Mouse (Mus musculus) monocyte, adult 2 months (primary cell): ENCODE results near the gene Srp14.

Source experiments
- DNase-seq, 2 experiments: peaks; one replicate each; pipeline ENCODE4 v3.0.0; 2022; ENCODE audit warnings: low spot score in 2 of 2, low read depth in 1 of 2

Srp14 gene

DNA sequence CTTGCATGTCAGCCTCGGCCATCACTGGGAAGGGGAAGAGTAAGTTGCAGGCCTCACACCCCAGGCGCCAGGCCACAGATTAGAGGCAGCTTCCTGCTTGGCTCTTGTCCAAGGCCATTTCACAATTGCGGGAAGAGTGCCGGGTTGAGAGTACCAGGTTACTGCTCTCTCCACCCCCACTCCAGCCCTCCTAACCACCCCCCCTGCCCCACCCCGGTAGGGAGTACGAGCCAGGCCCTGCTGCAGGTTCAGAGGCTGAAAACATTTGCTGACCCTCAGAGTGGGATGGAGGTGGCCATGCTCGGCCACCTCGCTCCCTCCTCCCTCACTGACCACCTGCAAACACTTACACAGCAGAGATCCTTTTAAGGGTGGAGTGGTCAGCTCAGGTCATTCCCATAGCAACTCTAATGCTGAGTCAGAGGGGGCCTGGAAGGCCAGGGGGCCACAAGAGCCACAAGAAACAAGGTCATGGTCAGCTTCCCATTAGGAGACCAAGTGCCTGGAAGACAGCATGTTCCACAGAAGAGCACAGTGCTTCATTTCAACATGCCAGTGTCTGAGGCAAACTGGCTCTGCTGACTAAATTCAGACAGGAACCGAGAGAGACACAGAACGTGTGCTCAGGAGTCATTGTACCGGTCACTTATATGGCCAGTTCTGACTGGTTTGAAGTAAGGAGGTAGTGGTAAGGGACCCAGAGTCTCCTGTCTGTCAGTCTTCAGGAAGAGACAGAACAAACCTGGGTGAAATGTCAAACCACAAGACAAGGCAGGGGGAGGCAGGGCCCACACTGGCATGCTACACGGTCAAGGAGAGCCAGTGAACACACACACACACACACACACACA lies 11.0 kb upstream of the Srp14 start:
- DNase-seq = peak; percentile 27 to 41

GRCm38 (mm10) chr2:118487806-118488205 lies 8.3 kb upstream of the Srp14 start:
- DNase-seq = no peak

- DNase-seq = peak; percentile 48 to 70
Measured at GRCm38 (mm10) chr2:118486933-118487332, 7.4 kb upstream of the Srp14 start.

- no peak for DNase-seq
Measured at GRCm38 (mm10) chr2:118485415-118485814, 5.9 kb upstream of the Srp14 start.

GRCm38 (mm10) chr2:118484386-118484898 lies 4.9 kb upstream of the Srp14 start:
- no peak for DNase-seq

DNA sequence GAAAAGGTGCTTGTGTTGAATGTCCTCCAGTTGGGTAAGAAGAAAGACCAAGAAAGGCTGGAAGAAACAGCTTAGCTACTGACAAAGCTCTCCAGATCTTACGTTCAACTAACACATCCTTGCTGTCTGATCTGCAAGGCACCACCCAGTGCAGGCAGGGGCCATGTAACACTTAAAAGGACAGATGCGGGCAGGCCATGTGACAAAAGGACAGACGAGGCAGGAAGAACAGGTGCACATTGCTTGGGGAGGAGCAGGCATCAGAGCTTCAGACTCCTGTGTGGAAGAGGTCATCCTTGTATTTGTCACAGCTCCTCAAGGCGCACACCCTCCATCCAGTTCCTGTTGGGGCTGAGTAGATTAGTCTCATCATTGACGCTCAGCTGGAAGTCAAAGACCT lies 3.5 kb upstream of the Srp14 start:
- DNase-seq = no peak

DNA sequence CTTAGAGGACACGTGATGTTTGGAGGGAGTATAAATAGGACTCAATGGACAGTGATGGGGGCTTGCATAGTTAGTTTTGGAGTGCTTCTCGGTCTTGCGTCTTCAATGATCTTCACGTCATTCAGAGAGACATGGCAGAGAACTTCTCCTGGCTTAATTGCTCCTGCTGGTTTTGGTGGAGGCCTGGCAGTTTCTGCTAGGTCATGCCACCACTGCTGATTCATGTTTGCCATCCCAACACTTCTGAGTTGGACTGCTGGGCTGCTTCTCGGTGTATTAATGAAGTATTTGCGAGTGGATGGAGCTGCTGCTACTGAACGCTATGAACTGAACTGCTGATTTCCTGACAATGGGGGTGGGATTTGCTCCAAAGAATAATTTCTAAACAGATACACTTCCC lies 1.4 kb upstream of the Srp14 start:
- no peak for DNase-seq

- no peak for DNase-seq
Measured at GRCm38 (mm10) chr2:118478833-118479549, 520 bp downstream of the Srp14 start.

DNA sequence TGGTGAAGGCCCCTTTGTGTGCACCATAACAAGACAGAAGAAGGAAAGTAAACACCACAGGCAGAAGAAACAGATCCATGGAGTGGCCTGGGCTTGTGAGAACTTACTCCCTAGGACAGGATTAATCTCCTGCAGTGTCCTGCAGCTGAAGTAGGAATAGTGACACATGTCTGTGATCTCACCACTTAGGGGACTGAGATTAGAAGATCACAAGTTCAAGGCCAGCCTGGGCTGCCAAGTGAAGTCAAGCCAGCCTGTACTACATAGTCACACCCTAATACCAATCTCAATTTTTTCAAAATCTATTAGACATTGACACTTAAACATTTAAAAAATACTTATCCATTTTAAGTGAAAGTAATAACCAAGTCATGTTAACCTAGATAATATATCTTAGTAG lies 11.2 kb downstream of the Srp14 start:
- DNase-seq = no peak

DNA sequence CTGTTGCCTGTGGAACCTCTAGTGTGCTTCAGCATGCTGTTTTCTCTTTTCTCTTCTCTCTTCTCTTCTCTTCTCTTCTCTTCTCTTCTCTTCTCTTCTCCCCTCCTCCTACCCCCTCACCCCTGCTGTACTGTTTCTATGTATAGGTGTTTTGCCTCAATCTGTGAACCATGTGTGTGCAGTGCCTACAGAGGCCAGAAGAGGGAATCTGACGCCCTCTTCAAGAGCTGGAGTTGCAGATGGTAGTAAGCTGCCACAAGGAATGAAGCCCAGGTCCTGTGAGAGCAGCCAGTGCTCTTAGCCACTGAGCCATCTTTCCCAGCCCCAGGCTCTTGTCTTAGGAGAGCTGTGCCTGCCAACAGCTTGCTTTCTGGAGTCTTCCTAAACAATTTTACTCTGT lies 12.9 kb downstream of the Srp14 start:
- no peak for DNase-seq

DNA sequence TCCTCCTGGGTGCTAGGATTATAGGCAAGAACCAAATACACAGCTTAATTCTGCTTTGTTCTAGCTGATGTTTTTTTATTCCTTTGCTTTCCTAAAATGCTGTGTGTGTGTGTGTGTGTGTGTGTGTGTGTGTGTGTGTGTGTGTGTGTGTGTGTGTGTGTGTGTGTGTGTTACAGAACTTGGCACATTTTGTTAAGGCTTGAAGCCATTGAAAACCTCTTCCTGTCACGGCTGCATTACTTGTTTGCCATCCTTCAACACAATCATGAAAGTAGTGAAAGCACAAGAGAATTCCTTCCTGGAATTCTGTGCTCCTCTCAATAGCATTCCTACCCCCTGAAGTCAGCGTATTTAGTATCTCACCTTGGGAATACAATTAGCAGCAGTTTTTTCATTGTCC lies 13.6 kb downstream of the Srp14 start:
- no peak for DNase-seq

DNA sequence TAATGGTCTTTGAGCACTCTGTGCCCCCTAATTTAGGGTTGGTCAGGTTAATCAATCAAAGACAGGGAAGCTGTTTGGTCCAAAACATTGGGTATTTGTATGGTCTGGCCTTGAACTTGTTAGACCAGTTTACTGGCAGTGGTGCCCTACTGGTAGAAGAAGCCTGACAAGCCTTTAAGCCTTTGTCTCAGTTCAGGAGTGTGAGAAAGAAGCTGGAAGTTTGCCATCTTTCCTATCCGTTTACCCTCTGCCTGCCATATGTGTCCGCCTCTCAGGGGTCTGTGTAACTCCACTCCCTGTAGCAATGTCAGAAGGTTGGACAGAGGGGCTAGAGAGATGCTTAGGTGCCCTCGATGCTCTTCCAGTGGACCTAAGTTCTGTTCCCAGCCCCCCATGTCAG lies 15.1 kb downstream of the Srp14 start:
- DNase-seq = no peak

DNA sequence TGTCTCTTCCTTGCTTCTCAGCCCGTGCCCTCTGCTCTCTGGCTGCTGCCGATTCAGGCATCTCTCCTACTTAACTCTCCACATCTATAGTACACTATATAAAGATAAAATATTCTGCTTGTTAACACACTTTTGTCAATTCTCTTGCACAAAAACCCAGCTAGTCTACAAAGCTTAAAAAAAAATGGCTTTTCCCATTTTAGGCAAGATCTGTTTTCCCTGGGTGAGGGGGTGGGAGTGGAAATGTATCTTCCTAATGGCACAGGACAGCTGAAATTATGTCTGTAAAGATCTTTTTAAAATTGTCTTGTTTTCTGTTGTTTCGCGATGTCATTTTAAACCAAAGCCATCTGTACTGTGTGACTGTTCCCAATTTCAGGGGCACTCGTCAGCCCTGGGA lies 16.0 kb downstream of the Srp14 start:
- no peak for DNase-seq

GRCm38 (mm10) chr2:118461480-118462165 lies 17.9 kb downstream of the Srp14 start:
- no peak for DNase-seq

GRCm38 (mm10) chr2:118457463-118458261 lies 21.8 kb downstream of the Srp14 start:
- DNase-seq = no peak

GRCm38 (mm10) chr2:118457029-118457428 lies 22.5 kb downstream of the Srp14 start:
- DNase-seq = no peak

- DNase-seq = no peak
Measured at GRCm38 (mm10) chr2:118451056-118451455, 28.5 kb downstream of the Srp14 start.

GRCm38 (mm10) chr2:118448181-118448580 lies 31.3 kb downstream of the Srp14 start:
- DNase-seq = no peak

DNA sequence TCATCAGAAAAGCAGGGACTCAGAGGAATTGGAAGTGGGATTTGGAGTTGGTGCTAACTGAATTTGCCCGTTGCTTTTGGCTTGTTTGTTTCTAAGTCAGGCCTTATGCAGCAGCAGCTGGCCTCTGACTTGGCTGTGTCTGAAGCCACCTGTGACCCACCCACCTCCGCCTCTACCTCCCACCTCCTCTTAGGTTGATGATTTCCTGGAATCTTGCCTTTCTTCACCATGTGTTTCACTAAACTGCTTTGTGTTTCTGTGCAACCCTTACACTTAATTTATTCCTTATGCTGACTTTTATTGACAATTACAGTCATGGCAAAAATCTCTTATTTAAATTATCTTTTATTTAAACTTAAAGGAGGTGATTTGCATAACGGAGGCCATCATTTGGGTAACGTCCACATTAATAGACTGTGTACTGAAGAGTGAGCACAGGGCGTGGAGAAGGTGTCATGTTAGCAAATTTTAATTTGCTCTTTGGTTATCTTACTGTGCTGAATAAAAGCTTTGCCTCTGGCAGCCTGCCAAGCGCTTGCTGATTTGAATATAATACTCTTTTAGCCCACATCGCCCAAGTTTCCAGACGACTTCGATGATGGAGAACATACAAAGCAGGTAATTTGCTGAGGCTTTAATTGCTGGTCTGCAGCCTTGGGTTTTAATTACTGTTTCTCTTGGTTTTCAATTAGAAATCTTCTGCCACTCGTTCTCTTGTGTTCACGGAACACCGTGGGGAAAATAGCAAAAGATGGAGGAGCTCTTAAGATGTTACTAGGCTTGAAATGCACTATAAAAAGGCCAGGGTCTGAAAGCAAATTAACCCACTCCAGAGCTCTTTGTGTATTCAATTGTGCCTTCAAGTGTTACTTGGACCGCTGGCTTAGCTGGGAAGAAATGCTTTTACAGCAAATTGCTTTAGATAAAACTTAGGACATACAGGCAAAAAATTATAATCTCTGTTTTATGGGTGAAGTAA lies 33.5 kb downstream of the Srp14 start:
- DNase-seq = no peak

DNA sequence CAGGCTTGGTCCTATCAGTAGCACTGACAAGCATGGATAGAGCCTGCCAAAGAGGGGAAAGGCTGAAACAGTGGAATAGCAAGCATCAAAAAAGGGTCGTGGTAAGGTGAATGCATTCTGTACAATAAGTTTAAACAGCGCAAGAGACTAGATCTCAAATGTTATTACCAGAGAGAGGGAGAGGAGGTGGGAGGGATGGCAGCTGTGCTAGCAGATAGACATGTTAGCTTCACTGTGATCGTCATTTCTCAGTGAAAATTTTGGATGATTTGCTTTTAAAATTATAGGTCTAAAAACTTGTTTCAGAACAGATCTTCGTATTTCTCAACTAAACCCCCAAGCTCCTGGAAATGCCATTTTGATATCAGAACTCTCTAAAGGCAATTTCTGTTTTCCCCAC lies 36.8 kb downstream of the Srp14 start:
- no peak for DNase-seq
